Mouse (Mus musculus) CH12.LX (cell line): ENCODE measurements around the gene Cyp27b1. TPM values are rescaled to one million over a fixed set of nuclear protein-coding genes. Genes with fewer than 3 reads are reported as not detected.

Experiments used
- DNase-seq: peaks from one replicate; pipeline ENCODE4 v3.0.0-alpha.2; 2013; ENCODE audit errors: extremely low read depth
- H3K27ac ChIP-seq: 2 replicates; pipeline ENCODE4 v1.5.1; 2012; ENCODE audit warnings: low read depth, mild to moderate bottlenecking, control low read depth, moderate library complexity; ENCODE audit not compliant: insufficient read depth
- H3K27me3 ChIP-seq: replicated peaks from 2 replicates; pipeline ENCODE3; 2012; ENCODE audit warnings: inconsistent platforms
- H3K36me3 ChIP-seq, 2 experiments: replicated peaks in 1 of 2; 2 replicates each; pipeline versions ENCODE3 to v1.6.1; 2012; ENCODE audit warnings: inconsistent platforms in 1 of 2, low read length in 1 of 2, mild to moderate bottlenecking in 1 of 2, mixed read lengths in 1 of 2, moderate library complexity in 1 of 2; ENCODE audit not compliant: control insufficient read depth in 1 of 2, insufficient read depth in 1 of 2
- H3K4me1 ChIP-seq, 2 experiments: 2 replicates each; pipeline ENCODE4 v1.6.1; 2012; ENCODE audit warnings: inconsistent platforms in 1 of 2, moderate library complexity in 1 of 2; ENCODE audit not compliant: insufficient read depth in 2 of 2, control insufficient read depth in 1 of 2
- H3K4me2 ChIP-seq: 2 replicates; pipeline ENCODE4 v1.6.1; 2012; ENCODE audit warnings: low read depth, mild to moderate bottlenecking, control low read depth; ENCODE audit not compliant: poor library complexity, insufficient read depth, severe bottlenecking
- H3K4me3 ChIP-seq, 3 experiments: fragments of 150-350 bp in 1 of 3; sonication (generic) in 1 of 3; replicated peaks in 1 of 3; 2 replicates each; pipeline versions ENCODE3 to v1.5.1; 2011 to 2012; ENCODE audit warnings: low read depth in 2 of 3, low read length in 2 of 3, mild to moderate bottlenecking in 2 of 3, moderate library complexity in 2 of 3, control low read depth in 1 of 3, improper control_type of control experiment in 1 of 3, inconsistent platforms in 1 of 3, mixed read lengths in 1 of 3; ENCODE audit not compliant: poor library complexity in 1 of 3
- H3K79me2 ChIP-seq: replicated peaks from 2 replicates; pipeline ENCODE4 v1.6.1; 2012; ENCODE audit warnings: mild to moderate bottlenecking, moderate library complexity; ENCODE audit not compliant: control insufficient read depth, poor library complexity, insufficient read depth, severe bottlenecking; ENCODE audit errors: extremely low read depth
- H3K9ac ChIP-seq: 2 replicates; pipeline ENCODE4 v1.6.1; 2012; ENCODE audit warnings: low read depth, mild to moderate bottlenecking, control low read depth, moderate library complexity; ENCODE audit not compliant: insufficient read depth
- H3K9me3 ChIP-seq: replicated peaks from 2 replicates; pipeline ENCODE3; 2012; ENCODE audit warnings: low read length, inconsistent platforms, mixed read lengths
- CHD2 ChIP-seq: IDR thresholded peaks from 2 replicates; pipeline ENCODE4 v1.6.1; 2011; ENCODE audit warnings: low read length, improper control_type of control experiment
- CTCF ChIP-seq, 2 experiments: IDR thresholded peaks in 1 of 2; conservative IDR thresholded peaks in 1 of 2; 2 replicates each; pipeline ENCODE4 v1.5.1; 2011 to 2012; ENCODE audit warnings: low read depth in 2 of 2, low read length in 2 of 2, improper control_type of control experiment in 1 of 2, inconsistent platforms in 1 of 2, mild to moderate bottlenecking in 1 of 2, moderate library complexity in 1 of 2
- ETS1 ChIP-seq: conservative IDR thresholded peaks from 2 replicates; pipeline ENCODE4 v1.6.1; 2012; ENCODE audit warnings: low read depth, mild to moderate bottlenecking, inconsistent platforms, low read length, improper control_type of control experiment, moderate library complexity
- HCFC1 ChIP-seq: IDR thresholded peaks from 2 replicates; pipeline ENCODE4 v1.6.1; 2012; ENCODE audit warnings: low read depth, mild to moderate bottlenecking, inconsistent platforms, low read length, improper control_type of control experiment
- IRF4 ChIP-seq: IDR thresholded peaks from 2 replicates; pipeline ENCODE4 v1.6.1; 2014; ENCODE audit warnings: low read depth, mild to moderate bottlenecking, inconsistent platforms, low read length, improper control_type of control experiment
- JUN ChIP-seq: IDR thresholded peaks from 2 replicates; pipeline ENCODE4 v1.6.1; 2011; ENCODE audit warnings: low read depth, mild to moderate bottlenecking, low read length, improper control_type of control experiment, moderate library complexity; ENCODE audit not compliant: insufficient read depth
- KAT2A ChIP-seq: IDR thresholded peaks from 2 replicates; pipeline ENCODE4 v1.6.1; 2012; ENCODE audit warnings: low read length, improper control_type of control experiment, inconsistent platforms; ENCODE audit not compliant: insufficient replicate concordance
- MAFK ChIP-seq: IDR thresholded peaks from 2 replicates; pipeline ENCODE4 v1.6.1; 2011; ENCODE audit warnings: low read length, improper control_type of control experiment; ENCODE audit not compliant: insufficient replicate concordance
- MXI1 ChIP-seq: IDR thresholded peaks from 2 replicates; pipeline ENCODE4 v1.6.1; 2011; ENCODE audit warnings: mild to moderate bottlenecking, low read depth, low read length, improper control_type of control experiment
- MYC ChIP-seq: IDR thresholded peaks from 2 replicates; pipeline ENCODE4 v1.6.1; 2011; ENCODE audit warnings: low read depth, mild to moderate bottlenecking, improper control_type of control experiment, low read length
- NELFE ChIP-seq: IDR thresholded peaks from 2 replicates; pipeline ENCODE4 v1.6.1; 2011; ENCODE audit warnings: low read depth, low read length, improper control_type of control experiment
- POLR2A ChIP-seq: IDR thresholded peaks from 2 replicates; pipeline ENCODE4 v1.6.1; 2011; ENCODE audit warnings: low read depth, mild to moderate bottlenecking, improper control_type of control experiment, low read length
- RAD21 ChIP-seq: IDR thresholded peaks from 2 replicates; pipeline ENCODE4 v1.6.1; 2011; ENCODE audit warnings: low read depth, mild to moderate bottlenecking, low read length, improper control_type of control experiment, moderate library complexity
- RCOR1 ChIP-seq: conservative IDR thresholded peaks from 2 replicates; pipeline ENCODE4 v1.6.1; 2012; ENCODE audit warnings: low read depth, mild to moderate bottlenecking, inconsistent platforms, low read length, improper control_type of control experiment
- SMC3 ChIP-seq: IDR thresholded peaks from 2 replicates; pipeline ENCODE4 v1.6.1; 2011; ENCODE audit warnings: low read depth, low read length, improper control_type of control experiment
- TCF12 ChIP-seq: IDR thresholded peaks from 2 replicates; pipeline ENCODE4 v1.6.1; 2014; ENCODE audit warnings: low read depth, mild to moderate bottlenecking, inconsistent platforms, low read length, improper control_type of control experiment
- UBTF ChIP-seq: IDR thresholded peaks from 2 replicates; pipeline ENCODE4 v1.6.1; 2012; ENCODE audit warnings: low read depth, mild to moderate bottlenecking, inconsistent platforms, low read length, improper control_type of control experiment, moderate library complexity
- ZC3H11A ChIP-seq: IDR thresholded peaks from 2 replicates; pipeline ENCODE4 v1.6.1; 2012; ENCODE audit warnings: low read depth, mild to moderate bottlenecking, inconsistent platforms, low read length, improper control_type of control experiment
- ZKSCAN1 ChIP-seq: IDR thresholded peaks from 2 replicates; pipeline ENCODE4 v1.6.1; 2012; ENCODE audit warnings: low read depth, inconsistent platforms, low read length, improper control_type of control experiment, borderline replicate concordance
- ZMIZ1 ChIP-seq: IDR thresholded peaks from 2 replicates; pipeline ENCODE4 v1.6.1; 2012; ENCODE audit warnings: low read depth, mild to moderate bottlenecking, inconsistent platforms, low read length, improper control_type of control experiment
- dilution Hi-C: fragments of 300-500 bp; cut with MboI; formaldehyde crosslinking; loops from 2 replicates; pipeline ENCODE4 v1.14.3; 2020; ENCODE audit warnings: low sequenced_read_pairs; ENCODE audit not compliant: extremely low pct_unique_long_range_greater_than_20kb, extremely low pct_ligation_motif_present
- in situ Hi-C: fragments of 300-500 bp; cut with MboI; formaldehyde crosslinking; loops from 3 replicates; pipeline ENCODE4 v1.14.3; 2019; ENCODE audit warnings: low sequenced_read_pairs, low pct_ligation_motif_present, low pct_unique_long_range_greater_than_20kb, mixed read lengths
- polyA plus RNA-seq: library from polyadenylated mRNA; unstranded; fragments of >175 nt; gene quantifications from 2 replicates; pipeline ENCODE4 v1.2.1, GENCODE M21; 2012; ENCODE audit warnings: low read depth; ENCODE audit not compliant: insufficient read length
- total RNA-seq, 2 experiments: library from RNA; depleted of rRNA; stranded (reverse); fragments of 300-350 nt in 1 of 2; fragments of >200 nt in 1 of 2; gene quantifications; 2 replicates each; pipeline ENCODE4 v1.2.3; 2012 to 2014

The Cyp27b1 gene
- total and polyA plus RNA-seq, 3 experiments = 0.32 to 1.4 (median 0.42) TPM

GRCm38 (mm10) chr10:127016488-127016887 is 31.6 kb upstream of the Cyp27b1 start:
- no peak overlapping the region for H3K9ac ChIP-seq
- H3K36me3 ChIP-seq = peaks cover 0 to 55% of the 10 kb centered on the region in 2 experiments
- dilution Hi-C loops = no loop called here
- no peak overlapping the region for H3K4me2 ChIP-seq
- H3K27ac ChIP-seq = no peak overlapping the region
- no peaks in the 10 kb centered on the region for H3K27me3 ChIP-seq
- no peak overlapping the region for H3K4me3 ChIP-seq
- TF ChIP-seq POLR2A (no peak), ZC3H11A (no peak), MAFK (no peak), JUN (no peak), ZMIZ1 (no peak), SMC3 (peak; percentile 40), MXI1 (no peak), ZKSCAN1 (no peak), NELFE (no peak), CTCF (conservative IDR thresholded peaks at IDR 0.05 in 1 of 2, IDR thresholded peaks at IDR 0.05 in 1 of 2; ENCODE audit: low read depth in 2 of 2, low read length in 2 of 2) (peak in 1 of 2 experiments; percentile 51; a peak in 2 of 4 replicates), KAT2A (no peak), RAD21 (peak; percentile 55)
- no peaks in the 10 kb centered on the region for H3K79me2 ChIP-seq
- in situ Hi-C loops = no loop called here
- no peaks in the 10 kb centered on the region for H3K9me3 ChIP-seq
- no peaks in the 10 kb centered on the region for H3K4me1 ChIP-seq
- DNase-seq = no peak

- no peaks in the 10 kb centered on the region for H3K79me2 ChIP-seq
- H3K36me3 ChIP-seq = peaks cover 4 to 54% of the 10 kb centered on the region in 2 experiments
- no peak overlapping the region for H3K27ac ChIP-seq
- in situ Hi-C loops (no loop called here), dilution Hi-C loops (no loop called here)
- no peak overlapping the region for H3K4me2 ChIP-seq
- H3K9ac ChIP-seq = no peak overlapping the region
- H3K4me3 ChIP-seq = no peak overlapping the region
- no peak for TF ChIP-seq RAD21
- no peak for TF ChIP-seq MXI1
- TF ChIP-seq KAT2A = no peak
- TF ChIP-seq RCOR1 = no peak
- no peak for TF ChIP-seq CHD2
- no peak for TF ChIP-seq MYC
- TF ChIP-seq TCF12 = no peak
- TF ChIP-seq UBTF = no peak
- TF ChIP-seq IRF4 = no peak
- no peak for TF ChIP-seq ZKSCAN1
- no peak for TF ChIP-seq MAFK
- TF ChIP-seq ETS1 = no peak
- no peak for TF ChIP-seq HCFC1
- no peaks in the 10 kb centered on the region for H3K9me3 ChIP-seq
- no peak for DNase-seq
- no peaks in the 10 kb centered on the region for H3K27me3 ChIP-seq
- H3K4me1 ChIP-seq = no peaks in the 10 kb centered on the region
These were observed 31.0 kb upstream of the Cyp27b1 start for GRCm38 (mm10) chr10:127017071-127017470.
